Mouse (Mus musculus): Measurements from ENCODE around the gene Rimkla.
A peak's percentile ranks its signal among the peaks of the same experiment; 100 is the strongest.

The Rimkla gene

DNA sequence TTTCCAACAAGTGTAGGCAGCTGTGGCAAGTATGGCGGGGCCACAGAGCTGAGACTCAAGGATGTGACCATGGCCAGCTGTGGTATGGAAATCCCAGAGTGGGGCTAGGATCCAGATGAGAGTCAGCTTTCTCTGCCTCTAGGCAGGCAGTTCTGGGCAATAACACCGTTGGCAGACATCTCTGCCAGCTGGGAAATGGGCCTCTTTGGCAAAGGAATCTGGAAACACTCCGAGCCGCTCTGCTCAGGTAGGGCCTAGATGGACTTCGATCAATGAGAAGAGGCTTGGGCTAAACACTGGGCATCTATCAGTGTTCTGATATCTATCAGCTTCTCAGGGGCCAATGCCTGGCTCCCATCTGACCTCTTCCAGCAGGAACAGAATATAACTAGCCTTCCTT is 26.6 kb downstream of the Rimkla start:
- no peak for DNase-seq

DNA sequence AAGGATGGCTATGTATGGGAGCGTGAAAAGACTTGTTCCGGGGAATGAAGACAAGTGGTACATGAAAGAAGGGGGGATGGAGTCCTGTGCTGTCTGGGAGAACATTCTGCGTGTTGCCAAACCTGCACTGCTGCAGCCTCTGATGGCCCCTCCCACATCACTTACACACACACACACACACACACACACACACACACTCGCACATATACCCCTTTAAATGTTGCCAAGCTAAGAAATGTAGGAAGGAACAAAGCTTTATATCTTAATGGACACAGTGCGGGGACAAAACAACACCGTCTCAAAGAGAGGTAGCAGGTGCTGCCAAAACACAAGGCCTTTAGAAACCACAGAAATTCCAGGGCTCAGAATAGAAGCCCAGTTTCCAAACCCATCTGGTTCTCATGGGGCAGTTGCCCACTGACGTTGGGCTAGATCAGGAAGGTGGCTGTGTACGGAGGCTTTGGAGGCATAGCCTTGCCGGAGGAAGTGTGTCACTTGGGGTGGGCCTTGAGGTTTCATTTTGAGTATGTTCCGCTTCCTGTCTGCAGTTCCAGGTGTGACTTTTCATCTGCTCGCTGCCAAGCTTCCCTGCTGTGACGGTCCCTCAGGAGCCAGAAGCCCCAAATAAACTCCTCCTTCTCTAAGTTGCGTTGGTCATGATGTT is 28.5 kb downstream of the Rimkla start:
- DNase-seq: no peak

DNA sequence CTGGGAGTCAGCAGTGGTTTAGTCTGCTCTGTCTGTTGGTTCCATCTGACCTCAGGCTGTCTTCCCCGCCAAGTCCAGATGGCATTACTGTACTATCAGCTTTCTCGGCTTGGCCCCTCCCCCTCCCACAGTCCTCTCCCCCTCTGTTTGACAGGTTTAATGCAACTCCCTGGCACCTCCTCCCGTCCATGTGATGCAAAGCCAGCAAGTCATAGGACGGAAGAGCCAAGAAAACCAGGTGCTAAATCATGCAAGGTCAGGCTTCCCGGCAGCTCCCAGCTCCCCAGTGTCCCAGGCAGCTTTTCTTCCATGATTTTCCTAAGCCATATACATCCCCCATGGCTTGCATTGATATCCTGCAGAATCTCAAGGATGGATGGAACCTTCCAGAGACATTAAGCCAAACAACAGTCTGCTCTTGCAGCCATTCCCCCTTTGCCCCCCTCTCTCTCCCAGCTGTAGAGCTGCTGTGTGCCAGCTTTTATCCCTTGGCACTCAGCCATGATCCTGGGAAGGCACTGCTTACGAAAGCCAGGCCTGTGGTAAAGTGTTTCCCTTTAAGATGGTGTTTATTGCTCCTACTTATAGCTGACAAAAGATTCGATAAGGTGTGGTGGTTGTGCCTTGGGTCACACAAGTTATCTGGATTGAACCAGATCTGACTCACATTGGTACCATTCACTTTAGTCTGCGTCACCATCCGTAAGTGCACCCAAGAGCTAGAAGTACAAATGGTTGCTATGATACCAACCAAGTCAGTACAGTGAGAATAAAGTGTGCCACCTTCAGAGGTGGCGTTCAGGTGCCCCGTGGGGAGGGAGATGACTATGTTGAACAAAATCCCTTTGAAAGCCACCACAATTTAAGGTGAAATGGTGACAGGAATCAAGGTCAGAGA is 29.3 kb downstream of the Rimkla start:
- DNase-seq: peak; percentile 72

DNA sequence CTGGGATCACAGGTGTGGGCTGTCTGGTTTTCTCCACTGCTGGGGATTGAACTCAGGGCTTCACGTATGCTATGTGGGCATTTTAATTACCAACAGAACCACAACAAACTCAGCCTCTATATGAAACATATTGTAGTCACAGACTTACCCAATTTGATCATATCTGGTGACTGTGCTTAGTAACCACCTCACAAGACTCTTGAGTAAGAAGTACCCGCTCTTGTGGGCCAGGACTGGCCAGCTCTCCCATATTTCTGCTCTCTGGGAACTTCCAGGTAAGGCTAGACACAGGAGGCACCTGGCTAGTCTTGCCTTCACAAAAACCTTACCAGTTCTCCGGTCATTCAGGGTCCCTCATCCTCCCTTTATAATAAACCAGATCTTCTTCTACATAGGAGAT is 30.0 kb downstream of the Rimkla start:
- DNase-seq: no peak

DNA sequence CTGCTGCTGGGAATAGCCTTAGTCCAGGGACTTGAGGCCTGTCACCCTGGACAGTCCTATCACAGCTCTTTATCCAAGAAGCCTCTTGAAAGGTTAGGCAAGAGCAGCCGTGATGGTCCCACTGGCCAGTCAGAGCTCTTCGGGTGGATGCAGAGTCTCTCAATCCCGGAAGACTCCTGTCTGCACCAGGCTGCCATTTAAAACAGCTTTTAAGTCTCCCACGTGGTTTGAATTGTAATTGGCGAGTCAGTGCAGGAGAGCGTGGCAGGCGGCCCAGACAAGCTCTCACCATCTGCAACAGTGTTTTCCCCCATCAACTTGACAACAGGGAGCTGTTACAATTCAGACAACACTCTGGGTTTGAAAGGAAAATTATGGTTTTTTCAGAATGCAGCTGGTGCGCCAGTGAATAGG is 31.7 kb downstream of the Rimkla start:
- DNase-seq: peak; percentile 45

DNA sequence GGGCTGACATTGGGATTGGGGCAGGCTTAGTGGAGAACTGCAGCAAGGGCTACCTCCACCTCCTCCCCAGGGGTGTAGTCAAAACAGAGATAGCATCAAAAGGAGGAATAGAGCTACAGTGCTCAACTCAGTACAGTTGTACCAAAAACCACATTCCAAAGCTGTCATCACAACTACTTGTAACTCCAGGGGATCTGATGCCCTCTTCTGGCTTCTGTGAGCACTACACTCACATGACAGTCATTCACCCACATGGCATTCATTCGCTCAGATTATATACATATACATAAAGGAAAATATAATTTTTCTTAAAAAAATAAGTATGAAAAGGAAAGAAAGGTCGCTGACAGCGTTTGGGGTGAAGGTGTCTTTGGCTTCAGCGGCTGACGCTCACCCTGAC is 32.1 kb downstream of the Rimkla start:
- peak; percentile 32 for DNase-seq

DNA sequence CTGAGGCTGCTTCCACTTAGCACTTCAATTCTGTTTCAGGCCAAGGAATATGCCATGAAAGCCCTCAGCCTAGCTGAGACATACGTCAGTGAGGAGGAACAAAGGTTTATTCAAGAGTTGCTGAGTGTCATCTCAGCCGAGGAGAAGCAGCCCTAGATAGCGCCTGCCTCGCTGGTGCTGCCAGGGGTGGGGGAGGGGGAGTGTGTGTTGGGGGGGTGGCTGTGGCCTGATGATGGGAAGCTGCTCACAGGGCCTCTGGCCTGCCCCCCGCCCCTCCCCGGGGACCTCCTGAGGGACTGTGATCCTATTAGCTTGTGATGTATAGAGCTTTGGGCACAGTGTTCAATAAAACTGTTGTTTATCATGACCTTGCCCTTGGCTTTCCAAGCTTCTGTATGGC is 38.9 kb downstream of the Rimkla start:
- no peak for DNase-seq

DNA sequence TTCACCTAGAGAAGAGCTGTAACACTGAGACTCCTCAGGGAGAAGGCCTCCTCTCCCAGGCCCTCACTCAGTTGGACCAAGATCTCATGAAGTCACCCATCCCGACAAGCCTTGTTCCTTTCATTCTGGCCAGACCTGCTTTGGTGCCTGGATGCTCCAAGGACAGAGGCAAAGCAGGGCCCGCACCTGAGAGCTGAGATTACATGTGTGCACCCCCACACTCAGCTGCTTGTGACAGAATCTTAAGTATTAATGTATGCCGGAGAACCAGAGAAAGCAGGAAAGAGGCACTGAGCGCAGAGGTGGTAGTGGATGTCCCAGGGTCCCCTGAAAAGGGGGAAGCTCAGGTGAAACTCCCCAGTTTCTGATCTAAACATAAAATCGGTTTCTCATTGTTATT is 39.3 kb downstream of the Rimkla start:
- DNase-seq: no peak

DNA sequence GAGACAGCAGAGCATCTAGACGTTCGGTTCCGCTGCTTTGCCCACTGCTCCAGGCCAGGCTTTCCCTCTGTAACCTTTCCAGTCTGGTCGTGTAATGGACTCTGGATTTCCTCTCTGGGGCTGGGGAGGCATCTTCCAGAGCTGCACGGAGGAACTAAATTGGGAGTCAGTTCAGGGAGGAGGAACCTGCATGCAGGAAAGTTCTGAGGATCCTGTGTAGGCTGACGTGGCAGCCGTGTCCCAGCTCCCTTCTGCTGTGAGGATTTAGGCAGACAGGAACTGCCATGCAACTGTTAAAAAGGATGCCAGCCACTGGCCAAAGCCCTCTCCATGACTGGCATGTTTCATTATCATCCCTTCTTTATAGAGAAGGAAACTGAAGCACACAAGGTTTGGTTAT is 42.0 kb downstream of the Rimkla start:
- no peak for DNase-seq

DNA sequence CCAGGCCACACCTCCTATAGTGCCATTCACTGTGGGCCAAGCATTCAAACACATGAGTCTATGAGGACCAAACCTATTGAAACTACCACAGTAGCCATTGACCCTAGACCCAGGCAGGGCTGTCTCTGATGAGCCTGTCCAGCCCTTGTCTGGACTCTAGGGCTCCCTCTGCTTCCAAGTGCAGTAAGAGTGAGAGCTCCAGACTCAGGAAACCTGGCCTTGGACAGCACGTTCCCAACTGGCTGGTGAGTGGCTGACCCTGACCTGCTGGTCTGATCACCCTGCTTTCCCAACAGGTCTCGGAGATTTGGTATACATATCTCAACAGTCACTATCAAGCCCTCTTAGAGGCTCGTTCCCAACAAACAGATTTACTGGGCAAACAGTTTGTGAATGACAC is 44.6 kb downstream of the Rimkla start:
- no peak for DNase-seq

DNA sequence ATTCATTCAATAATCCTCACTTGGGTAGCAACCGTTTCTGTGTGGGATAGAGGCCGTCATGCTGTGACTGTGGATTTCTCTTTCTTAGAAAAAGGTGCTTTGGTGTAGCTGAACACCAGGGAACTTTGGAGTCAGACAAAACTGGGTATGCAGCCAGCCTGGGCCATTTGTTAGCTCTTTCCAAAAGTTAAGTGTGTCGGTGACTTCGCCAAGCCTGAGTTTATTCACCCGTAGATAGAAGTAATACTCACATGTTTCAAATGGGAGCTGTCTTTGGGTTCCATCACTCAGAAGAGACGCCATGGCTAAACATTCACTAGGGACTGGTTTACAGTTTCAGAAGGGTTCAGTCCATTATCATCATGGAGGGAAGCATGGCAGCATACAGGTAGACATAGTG is 45.2 kb downstream of the Rimkla start:
- DNase-seq: no peak

DNA sequence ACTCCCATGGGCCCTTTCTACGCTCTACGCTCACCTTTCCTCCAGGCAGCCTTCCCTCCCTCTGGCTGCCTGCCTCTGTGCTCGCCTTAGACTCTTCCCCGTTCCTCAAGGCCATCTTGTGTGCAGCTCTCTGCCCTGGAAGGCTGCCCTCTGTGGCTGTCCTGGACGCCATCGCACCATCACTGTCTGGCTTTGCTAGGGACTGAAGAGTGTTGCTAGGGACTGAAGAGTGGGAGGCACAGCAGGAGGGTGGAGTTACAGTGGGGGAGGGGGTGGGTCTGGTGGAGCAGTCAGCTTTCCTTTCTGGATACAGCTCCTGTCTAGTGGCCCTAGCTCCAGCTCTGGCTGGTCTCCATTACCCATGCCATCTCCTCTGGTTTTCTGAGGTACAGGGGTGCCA is 49.9 kb downstream of the Rimkla start:
- no peak for DNase-seq

DNA sequence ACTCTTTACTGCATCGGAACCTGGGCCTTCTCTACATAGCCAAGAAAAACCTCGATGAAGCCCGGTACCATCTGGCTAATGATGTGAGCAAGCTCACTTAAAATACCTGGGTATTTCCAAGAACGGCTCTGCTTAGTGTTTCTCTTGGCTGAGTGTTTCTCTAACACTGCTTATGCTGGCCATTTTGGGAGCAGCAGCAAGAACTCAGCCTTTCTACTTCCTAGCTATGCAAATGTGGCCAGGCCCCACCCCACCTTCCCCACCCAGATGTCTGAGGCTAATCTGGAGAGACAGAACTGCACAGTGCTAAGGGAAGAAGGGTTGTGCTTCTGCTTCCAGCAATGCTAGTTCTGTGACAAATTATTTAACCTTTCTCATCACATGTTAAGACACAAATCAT is 50.6 kb downstream of the Rimkla start:
- no peak for DNase-seq

DNA sequence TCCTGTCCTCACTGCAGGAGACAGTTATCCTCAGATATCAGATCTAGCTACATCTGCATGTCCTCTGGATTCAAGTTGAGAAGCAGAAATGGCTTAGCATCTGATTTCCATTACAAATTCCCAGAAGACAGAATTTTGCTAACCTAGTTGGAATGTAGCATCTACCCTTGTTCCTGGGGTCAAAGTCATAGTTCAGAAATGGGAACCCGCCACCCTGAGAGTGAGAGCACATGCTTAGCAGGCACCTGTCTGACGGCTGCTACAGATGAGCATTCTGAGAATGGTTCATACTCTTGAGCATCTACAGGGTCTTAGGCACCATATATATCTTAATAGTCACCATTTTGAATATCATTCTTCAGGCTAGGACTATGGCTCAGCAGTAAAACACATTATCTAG is 54.5 kb downstream of the Rimkla start:
- DNase-seq: no peak

DNA sequence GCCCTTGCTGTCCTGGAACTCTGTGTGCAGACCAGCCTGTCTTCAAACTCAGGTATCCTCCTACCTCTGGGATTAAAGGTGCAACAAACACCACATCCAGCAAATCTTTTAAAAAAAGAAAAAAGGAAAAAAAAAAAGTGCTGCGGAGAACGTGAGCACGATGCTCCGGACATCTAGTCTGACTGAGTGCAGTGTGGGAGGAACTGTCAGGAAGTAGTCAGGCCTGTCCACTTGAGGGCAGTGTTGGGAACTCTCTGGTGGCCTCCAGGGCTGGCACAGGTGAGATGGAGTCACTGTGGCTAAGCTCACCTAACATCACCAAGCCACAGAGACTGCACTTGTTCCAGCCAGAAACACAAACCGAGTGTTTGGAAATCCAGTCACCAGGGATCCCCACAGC is 61.8 kb downstream of the Rimkla start:
- DNase-seq: peak; percentile 73

DNA sequence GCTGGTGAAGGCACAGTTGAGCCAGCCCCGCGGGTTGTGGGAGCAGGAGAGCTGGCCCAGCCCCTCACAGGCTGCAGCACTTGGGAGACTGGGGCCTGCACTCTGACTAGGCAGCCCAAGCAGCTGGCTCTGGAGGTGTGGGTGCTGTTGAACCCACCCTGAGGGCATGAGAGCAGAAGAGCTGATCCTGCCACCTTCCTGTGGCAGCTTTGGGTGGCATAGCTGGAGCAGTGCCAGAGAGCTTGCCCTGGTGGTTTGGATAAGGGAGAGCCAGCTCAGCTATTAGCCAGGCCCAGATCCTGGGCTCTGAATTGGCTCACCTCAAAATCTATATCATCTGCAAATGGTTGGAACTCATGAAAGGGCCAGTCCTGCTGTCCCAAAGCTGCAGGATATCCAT is 64.7 kb downstream of the Rimkla start:
- DNase-seq: peak; percentile 66

DNA sequence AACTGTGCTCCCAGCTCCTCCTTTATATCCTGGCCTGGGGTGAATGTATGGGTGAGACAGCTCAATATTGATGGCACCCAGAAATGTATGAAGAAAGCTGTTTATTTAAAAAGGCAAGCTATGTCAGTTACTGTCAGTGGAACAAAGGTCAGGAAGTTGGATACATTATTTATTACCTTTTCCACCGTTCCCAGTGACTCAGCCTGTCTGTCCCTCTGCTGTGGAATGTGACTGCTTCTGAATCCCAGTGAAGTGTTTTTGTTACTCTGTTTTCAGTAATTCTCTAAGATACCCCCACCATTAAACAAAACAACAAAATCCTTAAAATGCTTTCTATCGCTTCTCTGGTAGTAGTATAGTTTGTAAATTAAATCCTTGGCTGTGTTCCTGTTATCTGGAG is 66.8 kb downstream of the Rimkla start:
- no peak for DNase-seq

DNA sequence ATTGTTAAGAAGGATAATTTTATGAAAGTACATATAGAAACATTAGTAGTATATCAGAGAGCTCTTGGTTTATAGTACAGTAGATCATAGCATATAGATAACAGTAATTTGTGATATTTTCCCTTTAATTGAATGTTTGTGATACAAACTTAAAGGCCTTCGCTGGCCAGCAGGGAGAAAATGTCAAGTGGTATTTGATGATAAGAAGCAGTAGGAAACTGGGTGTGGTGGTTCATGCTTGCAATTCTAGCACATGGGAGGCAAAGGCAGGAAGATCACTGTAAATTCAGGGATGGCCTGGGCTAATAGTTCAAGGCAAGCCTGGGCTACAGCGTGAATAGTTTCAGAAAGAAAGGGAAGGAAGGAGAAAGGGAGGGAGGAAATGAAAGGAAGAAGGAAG is 67.4 kb downstream of the Rimkla start:
- DNase-seq: no peak

DNA sequence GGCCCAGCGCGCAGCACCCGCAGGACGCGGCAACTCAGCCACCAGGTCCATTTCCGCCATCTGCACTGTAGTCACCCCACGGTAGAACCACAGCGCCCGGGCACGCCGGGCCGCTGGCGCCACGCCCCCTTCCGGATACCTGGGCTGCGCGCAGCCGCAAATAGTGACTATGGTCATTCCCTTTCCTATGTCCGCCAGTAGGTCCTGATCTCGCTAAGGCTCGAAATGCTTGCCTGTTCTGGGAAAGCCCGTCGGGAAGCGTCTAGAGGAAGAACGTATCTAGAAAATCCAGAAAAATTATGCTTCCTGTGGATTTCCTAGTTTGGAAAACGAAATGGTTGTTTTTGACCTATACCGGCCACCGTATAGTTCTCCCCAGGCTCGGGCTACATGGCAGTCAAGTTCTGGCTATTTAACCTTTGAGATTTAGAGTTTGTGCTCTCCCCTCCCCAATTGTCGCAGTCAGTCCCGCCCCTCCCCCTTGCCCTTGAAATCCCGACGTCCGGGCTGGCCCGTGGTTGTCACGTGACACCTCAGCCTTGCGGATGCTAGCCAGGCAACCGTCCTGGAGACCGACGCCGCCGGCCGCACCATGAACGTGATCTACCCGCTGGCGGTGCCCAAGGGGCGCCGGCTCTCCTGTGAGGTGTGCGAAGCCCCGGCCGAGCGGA is 70.0 kb downstream of the Rimkla start, which contains the start of the genes Ppcs and Zmynd12:
TSS of gene Ppcs (minus strand) at position 127 of the 671 bp plus-strand sequence.
TSS of gene Zmynd12 (plus strand) at position 521 of the 671 bp plus-strand sequence.
- peak; percentile 96 for DNase-seq

DNA sequence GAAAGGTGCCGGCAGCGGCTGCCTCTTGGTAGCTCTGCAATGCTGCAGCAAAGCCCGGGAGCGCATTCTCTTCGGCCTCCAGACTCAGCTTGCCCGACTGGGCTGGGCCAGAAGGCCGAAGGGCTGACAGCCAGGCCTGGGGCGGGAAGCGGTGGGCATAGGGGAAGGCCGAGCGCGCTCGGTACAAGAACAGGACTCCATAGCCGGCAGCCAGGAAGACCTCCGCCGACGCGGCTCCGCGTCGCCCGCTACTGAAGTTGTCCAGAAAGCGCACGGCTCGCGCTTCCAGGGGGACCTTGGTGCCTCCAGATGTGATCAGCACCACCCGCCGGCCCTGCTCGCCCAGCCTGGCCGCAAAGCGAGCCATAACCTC is 70.5 kb downstream of the Rimkla start:
- DNase-seq: no peak

DNA sequence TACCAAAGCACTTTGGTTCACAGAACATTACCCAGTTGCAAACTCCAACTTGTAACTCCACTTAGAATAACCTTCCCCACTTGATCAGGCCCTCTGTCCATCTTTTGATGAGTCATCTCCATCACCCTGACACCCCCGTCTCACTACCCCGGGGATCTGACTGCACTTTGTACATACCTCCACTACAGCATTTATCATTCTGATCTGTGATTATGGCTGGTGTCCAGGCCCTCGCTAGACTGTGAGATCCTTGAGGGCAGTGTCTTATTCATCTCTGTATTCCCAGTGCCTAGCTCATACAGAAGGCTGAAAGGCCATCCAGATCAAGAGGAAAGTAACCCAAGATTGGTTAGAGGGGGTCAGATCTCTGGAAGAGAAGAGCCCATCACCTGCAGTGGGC is 71.2 kb downstream of the Rimkla start:
- no peak for DNase-seq

DNA sequence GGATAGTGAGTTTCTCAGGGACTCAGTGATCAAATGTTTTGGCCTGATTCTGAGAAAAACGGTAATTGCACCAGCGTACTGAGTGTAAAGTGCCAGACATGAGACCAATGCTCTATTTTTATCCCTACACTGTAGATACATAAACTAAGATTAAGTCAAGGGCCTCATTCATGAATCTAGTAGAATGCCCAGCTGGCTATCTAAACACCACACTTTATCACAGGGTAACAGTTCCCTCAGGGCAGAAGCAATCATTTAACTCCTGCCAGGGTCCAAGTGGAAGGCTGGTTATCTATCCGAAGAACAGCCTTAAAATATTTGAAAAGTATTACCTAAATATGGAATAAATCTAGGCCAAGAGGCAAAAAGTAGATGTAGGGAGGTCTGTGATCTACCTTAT is 74.5 kb downstream of the Rimkla start:
- DNase-seq: no peak

DNA sequence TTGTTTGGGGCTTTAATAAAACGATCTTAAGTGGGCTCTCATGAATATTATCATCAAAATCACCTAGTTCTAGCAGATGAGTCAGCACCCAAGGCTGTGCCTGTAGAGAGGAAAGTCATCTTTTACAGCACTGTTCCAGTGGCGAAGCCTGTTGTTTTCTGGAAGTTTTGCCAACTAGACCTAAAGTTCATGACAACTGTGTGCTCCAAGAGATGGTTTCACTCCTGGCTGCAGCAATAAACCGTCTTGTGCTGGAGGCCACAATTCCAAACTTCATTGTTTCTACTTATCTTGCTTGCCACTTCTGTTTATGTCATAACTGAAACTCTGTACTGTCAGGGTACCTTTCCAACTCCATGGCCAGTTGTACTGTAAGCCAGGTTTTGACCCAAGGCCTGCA is 75.2 kb downstream of the Rimkla start:
- DNase-seq: no peak

Data from kidney, postnatal 14 days (tissue).